Mouse (Mus musculus) Patski (cell line): ENCODE results near the gene Col9a3. TPM values are rescaled to one million over a fixed set of nuclear protein-coding genes. Genes with fewer than 3 reads are reported as not detected.

Experiments used
- ATAC-seq: fragments of 100-300 bp; one replicate; pipeline ENCODE4 v1.8.0; 2021
- CTCF ChIA-PET: fragments of 350-600 bp; sonication (Branson Sonifier 250); formaldehyde crosslinking; loops from one replicate; lab custom pipeline; 2022; ENCODE audit warnings: inconsistent platforms; lab: Charles Lee
- POLR2A ChIA-PET: fragments of 350-600 bp; sonication (Branson Sonifier 250); formaldehyde crosslinking; loops from one replicate; lab custom pipeline; 2022; ENCODE audit warnings: antibody characterized with exemption, inconsistent platforms; lab: Charles Lee
- DNase-seq: peaks from one replicate; pipeline ENCODE4 v3.0.0-alpha.2; 2011; ENCODE audit warnings: low read depth, low spot score
- H3K27me3 ChIP-seq: fragments of 371-371 bp; one replicate; pipeline ENCODE4 v1.5.1; 2021
- CTCF ChIP-seq: fragments of 100-300 bp; IDR thresholded peaks from one replicate; pipeline ENCODE4 v1.5.1; 2021
- in situ Hi-C: fragments of 300-500 bp; cut with MboI; formaldehyde crosslinking; loops from 3 replicates; pipeline ENCODE4 v1.11.1; 2018; ENCODE audit warnings: low pct_unique_long_range_greater_than_20kb, mixed read lengths
- polyA plus RNA-seq: library from polyadenylated mRNA; unstranded; gene quantifications from one replicate; pipeline ENCODE4 v1.2.3, GENCODE M21; 2021

Gene Col9a3
- polyA plus RNA-seq, 1 experiment from 2014 or later = 1.3 TPM

DNA sequence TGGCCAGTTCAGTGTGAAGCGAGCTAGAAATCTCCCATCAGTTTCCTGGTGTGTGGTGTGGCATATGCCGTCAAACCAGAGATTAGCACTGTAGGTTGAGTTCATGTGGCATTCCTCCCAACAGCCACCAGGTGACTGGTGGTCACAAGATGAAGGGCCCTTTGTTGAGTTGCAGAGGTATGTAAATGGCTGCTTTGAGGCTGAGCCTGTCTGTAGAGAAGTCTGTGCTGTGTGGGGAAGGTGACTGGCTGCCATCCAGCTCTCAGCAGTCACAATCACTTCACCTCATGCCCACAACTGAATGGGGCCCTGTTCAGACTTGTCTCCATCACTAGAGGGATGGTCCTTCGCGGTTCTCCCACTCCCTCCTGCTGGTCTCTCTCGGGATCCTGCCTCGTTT, 7.2 kb downstream of the Col9a3 start:
- DNase-seq (no peak), ATAC-seq (no peak)
- in situ Hi-C loops = no loop called here
- CTCF ChIA-PET = no interaction called here
- POLR2A ChIA-PET = interaction anchor here (0.5 kb wide), 1 partner anchor 18 kb away, joined by 3 read pairs; no protein-coding TSS in a partner anchor
- no peaks in the 10 kb centered on the region for H3K27me3 ChIP-seq
- no peak for TF ChIP-seq CTCF

DNA sequence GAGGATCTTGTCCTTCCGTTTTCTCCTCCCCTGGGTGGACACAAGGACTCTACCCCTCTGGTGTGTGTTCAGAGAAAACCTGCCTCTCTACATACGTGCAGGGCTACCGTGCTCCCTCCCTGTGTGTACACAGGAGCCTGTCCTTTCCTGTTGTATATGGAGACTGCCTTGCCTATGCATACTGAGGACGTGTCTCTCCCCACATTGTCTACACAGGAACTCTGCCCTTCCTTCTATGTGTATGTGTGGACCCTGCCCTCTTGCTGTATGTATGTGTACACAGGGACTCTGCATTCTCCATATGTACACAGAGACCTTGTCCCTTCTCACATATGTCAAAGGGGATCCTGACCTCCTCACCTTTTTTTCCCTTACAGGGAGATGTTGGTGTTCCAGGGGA, 12.7 kb downstream of the Col9a3 start:
- ChIA-PET CTCF (no interaction called here), POLR2A (no interaction called here)
- DNase-seq = no peak
- no peaks in the 10 kb centered on the region for H3K27me3 ChIP-seq
- in situ Hi-C loops = no loop called here
- no peak for ATAC-seq
- TF ChIP-seq CTCF = no peak

DNA sequence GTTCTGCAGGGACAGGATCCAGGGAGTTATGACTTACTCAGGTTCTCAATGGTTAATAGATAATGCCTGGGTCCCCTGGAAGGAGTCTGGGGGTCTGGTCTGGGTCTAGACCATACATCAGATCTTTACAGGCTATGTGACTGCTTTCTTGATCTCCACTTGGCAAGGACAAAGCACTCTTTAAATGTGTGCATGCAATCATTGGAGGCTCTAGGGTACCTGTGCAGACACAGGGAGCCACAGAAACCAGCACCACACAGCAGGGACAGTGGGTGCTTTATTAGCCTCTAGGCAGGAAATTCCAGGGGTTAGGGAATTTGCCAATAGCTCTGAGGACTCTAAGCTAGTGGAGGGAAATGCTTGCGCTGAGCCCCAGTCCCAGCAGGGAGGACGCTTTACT, 14.3 kb downstream of the Col9a3 start:
- DNase-seq (no peak), ATAC-seq (no peak)
- in situ Hi-C loops = no loop called here
- POLR2A ChIA-PET = no interaction called here
- TF ChIP-seq CTCF = no peak
- H3K27me3 ChIP-seq = no peaks in the 10 kb centered on the region
- CTCF ChIA-PET = no interaction called here

GRCm38 (mm10) chr2:180641576-180642554, 44.3 kb downstream of the Col9a3 start:
- H3K27me3 ChIP-seq = peaks cover 42% of the 10 kb centered on the region
- in situ Hi-C loops = no loop called here
- ATAC-seq = no peak
- TF ChIP-seq CTCF = no peak
- ChIA-PET CTCF (no interaction called here), POLR2A (no interaction called here)
- no peak for DNase-seq

DNA sequence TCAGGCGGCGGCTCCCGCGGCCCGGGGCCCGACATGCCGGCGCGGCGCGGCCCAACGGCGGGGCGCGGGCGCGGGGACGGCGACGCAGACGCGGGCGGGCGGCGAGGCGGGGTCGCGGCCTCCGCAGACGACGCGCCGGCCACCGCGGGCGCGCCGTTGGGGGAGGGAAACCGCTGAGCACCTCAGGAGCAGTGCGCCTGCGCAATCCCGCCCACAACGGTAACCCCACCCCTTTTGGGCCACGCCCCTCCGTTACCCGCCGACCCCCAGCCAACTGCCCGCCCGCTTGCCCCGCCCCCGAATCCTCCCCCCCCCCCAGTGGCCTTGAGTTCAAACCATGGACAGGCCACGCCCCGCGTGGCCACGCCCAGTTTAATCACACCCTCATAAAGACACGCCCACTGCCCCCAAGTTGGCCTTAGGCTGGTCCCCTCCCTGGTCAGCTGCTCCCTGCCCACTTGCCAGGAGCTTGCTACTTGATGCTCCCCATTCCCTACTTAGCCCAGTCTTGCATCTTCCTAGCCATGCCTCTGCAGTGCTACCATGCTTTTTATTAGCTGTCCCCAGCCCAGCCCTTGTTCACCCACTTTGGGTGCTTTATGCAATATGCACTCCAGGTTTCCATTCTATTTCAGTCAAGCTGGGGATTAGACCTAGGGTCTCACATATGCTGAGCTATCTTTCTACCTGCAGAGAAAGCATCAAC, 45.1 kb downstream of the Col9a3 start, which contains the start of gene Tcfl5:
Gene Tcfl5, minus strand, starts transcription at position 154 of the 706 bp plus-strand sequence.
- POLR2A ChIA-PET = no interaction called here
- peaks cover 43% of the 10 kb centered on the region for H3K27me3 ChIP-seq
- in situ Hi-C loops = no loop called here
- CTCF ChIA-PET = no interaction called here
- ATAC-seq (no peak), DNase-seq (no peak)
- no peak for TF ChIP-seq CTCF

GRCm38 (mm10) chr2:180643626-180644025, 46.0 kb downstream of the Col9a3 start:
- ChIA-PET POLR2A (no interaction called here), CTCF (no interaction called here)
- DNase-seq = no peak
- ATAC-seq = no peak
- no peak for TF ChIP-seq CTCF
- peaks cover 45% of the 10 kb centered on the region for H3K27me3 ChIP-seq
- in situ Hi-C loops = no loop called here

GRCm38 (mm10) chr2:180646841-180647240, 49.3 kb downstream of the Col9a3 start:
- in situ Hi-C loops = no loop called here
- ChIA-PET CTCF (interaction anchor here (0.7 to 1.8 kb wide), 4 partner anchors 11 to 98 kb away, joined by 3 to 8 read pairs (median 4); no protein-coding TSS in a partner anchor), POLR2A (no interaction called here)

GRCm38 (mm10) chr2:180654666-180655065, 57.1 kb downstream of the Col9a3 start:
- H3K27me3 ChIP-seq = peaks cover 16% of the 10 kb centered on the region
- ChIA-PET CTCF (no interaction called here), POLR2A (no interaction called here)
- in situ Hi-C loops = no loop called here
- no peak for TF ChIP-seq CTCF
- ATAC-seq = no peak
- no peak for DNase-seq

More at GRCm38 (mm10) chr2:180646841-180647240, 49.3 kb downstream of the Col9a3 start:
- TF ChIP-seq CTCF = peak; percentile 20
- DNase-seq = no peak
- peaks cover 52% of the 10 kb centered on the region for H3K27me3 ChIP-seq
- no peak for ATAC-seq

DNA sequence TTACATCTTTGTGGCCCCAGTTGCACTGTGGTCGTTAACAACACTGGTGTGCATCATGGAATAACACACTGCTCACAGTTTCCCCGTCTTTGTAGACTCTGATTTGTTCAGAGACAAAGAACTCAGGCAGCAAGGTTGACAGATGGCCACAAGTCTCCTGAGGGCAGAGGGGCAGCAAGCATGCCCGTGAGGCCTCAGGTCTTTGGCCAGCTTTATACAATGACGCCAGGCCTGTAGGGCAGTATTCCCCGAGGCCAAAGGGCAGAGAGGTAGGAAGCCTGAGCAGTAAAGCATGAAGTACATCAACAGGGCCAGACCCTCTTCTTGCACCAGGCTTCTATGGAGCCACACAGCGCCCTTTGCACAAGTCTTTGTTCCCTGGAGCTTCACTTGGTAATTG, 57.6 kb downstream of the Col9a3 start:
- in situ Hi-C loops = no loop called here
- no peak for TF ChIP-seq CTCF
- no peak for ATAC-seq
- ChIA-PET POLR2A (no interaction called here), CTCF (interaction anchor here (0.9 kb wide), 1 partner anchor 65 kb away, joined by 3 read pairs; no protein-coding TSS in a partner anchor)
- peaks cover 12% of the 10 kb centered on the region for H3K27me3 ChIP-seq
- DNase-seq = no peak

GRCm38 (mm10) chr2:180657394-180658013, 59.9 kb downstream of the Col9a3 start:
- peak; percentile 44 for ATAC-seq
- in situ Hi-C loops = no loop called here
- CTCF ChIA-PET = interaction anchor here (1.0 to 2.6 kb wide), 7 partner anchors 10 to 87 kb away, joined by 3 to 8 read pairs (median 3); no protein-coding TSS in a partner anchor
- H3K27me3 ChIP-seq = no peaks in the 10 kb centered on the region
- POLR2A ChIA-PET = interaction anchor here (0.6 kb wide), 1 partner anchor 23 kb away, joined by 3 read pairs; no protein-coding TSS in a partner anchor
- TF ChIP-seq CTCF = peak; percentile 84
- peak; percentile 27 for DNase-seq
